Mouse (Mus musculus): ENCODE measurements around the gene Ano6.

GRCm38 (mm10) chr15:95753031-95753430 lies 37.6 kb upstream of the Ano6 start:
- TF ChIP-seq CTCF (IDR thresholded peaks at IDR 0.05; ENCODE audit: extremely low read depth, insufficient read length, insufficient replicate concordance, low read depth, low read length) (no peak), POLR2A (IDR thresholded peaks at IDR 0.05; ENCODE audit: low read depth, low read length) (no peak)

Measured in small intestine, adult 2 months (tissue).